In the genomic region with DNA sequence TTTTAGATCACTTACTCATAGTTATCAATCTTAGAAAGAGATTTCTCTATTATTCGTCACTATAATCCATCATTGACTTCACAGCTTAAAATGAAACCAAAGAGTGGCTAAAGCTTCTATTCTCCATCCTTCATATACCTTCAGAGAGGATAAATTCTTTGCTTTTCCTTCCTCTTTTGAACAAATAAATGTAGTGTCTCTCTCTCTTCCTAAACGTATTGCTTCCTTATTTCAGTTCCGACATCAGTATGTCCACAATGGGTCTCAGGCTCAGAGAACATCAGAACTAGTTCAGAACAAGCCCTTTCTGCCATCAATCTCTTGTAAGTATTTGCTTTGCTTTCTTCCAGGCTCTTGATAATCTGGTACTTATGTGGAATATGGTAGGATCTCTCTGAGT, we compare ENCODE assay signal across 21 mouse cellular contexts. TPM values are rescaled to one million over a fixed set of nuclear protein-coding genes. Genes with fewer than 3 reads are reported as not detected.
DNase-seq lines count a peak whose midpoint lies in the region; ATAC-seq lines count a peak whose summit lies in the region.
"Had no signal": no experiment of that assay in that cellular context is flagged by ENCODE, and none has a peak within 500 bp of the region (broad histone marks: within the 10 kb centered on the region; RNA-seq: fewer than 3 reads in every experiment).

No protein-coding gene starts in this region.

- no peak overlapping the region for H3K4me2 ChIP-seq in midbrain, embryonic 11.5 days
- H3K4me2 ChIP-seq: embryonic facial prominence, embryonic 12.5 days had no signal

- H3K4me3 ChIP-seq in midbrain, embryonic 11.5 days (ENCODE audit: low read depth, low read length): no peak overlapping the region
- H3K4me3 ChIP-seq: embryonic facial prominence, embryonic 10.5 days; embryonic facial prominence, embryonic 12.5 days had no signal

- ATAC-seq in granulocyte monocyte progenitor cell, adult 5-6 weeks (replicated peaks; ENCODE audit: poor library complexity, severe bottlenecking): peak; percentile 55
- peak; percentile 44 for ATAC-seq in megakaryocyte progenitor cell, adult 5-6 weeks (replicated peaks; ENCODE audit: poor library complexity)
- no peak for ATAC-seq in midbrain, embryonic 11.5 days (ENCODE audit: low FRiP score)
- ATAC-seq: forebrain, embryonic 14.5 days; forebrain, embryonic 16.5 days had no signal

- 85% methylated on average over 3 of the region's 3 CpGs for WGBS in midbrain, embryonic 11.5 days

- no peak overlapping the region for H3K27ac ChIP-seq in midbrain, embryonic 11.5 days (ENCODE audit: low read depth, low read length)
- H3K27ac ChIP-seq: embryonic facial prominence, embryonic 10.5 days; embryonic facial prominence, embryonic 12.5 days had no signal

- H3K27me3 ChIP-seq in splenic B cell, adult 2 months (ENCODE audit: control insufficient read depth, insufficient read depth, low read length, poor library complexity, severe bottlenecking): no peaks in the 10 kb centered on the region
- no peaks in the 10 kb centered on the region for H3K27me3 ChIP-seq in midbrain, embryonic 11.5 days (ENCODE audit: control insufficient read depth, insufficient read depth, low read length)
- H3K27me3 ChIP-seq: embryonic facial prominence, embryonic 12.5 days had no signal

- no peaks in the 10 kb centered on the region for H3K9me3 ChIP-seq in midbrain, embryonic 11.5 days (ENCODE audit: control insufficient read depth, low read length)
- H3K9me3 ChIP-seq: embryonic facial prominence, embryonic 10.5 days; embryonic facial prominence, embryonic 12.5 days had no signal

- DNase-seq in A20 (ENCODE audit: low read depth, low spot score): peak; percentile 14
- peak; percentile 49 for DNase-seq in splenic B cell, adult 2 months (ENCODE audit: low read depth, low spot score)
- no peak for DNase-seq in left cerebral cortex, adult 18-20 months (ENCODE audit: low spot score in 2 of 2)
- no peak for DNase-seq in right cerebral cortex, postnatal 14 days
- no peak for DNase-seq in midbrain, embryonic 11.5 days (ENCODE audit: low spot score, missing footprints)
- DNase-seq: adrenal gland, adult 2 months; adrenal gland, postnatal 10 days; adrenal gland, postnatal 25 days; cerebellum, adult 11 months; cerebellum, adult 18-20 months; cerebellum, adult 8-10 months; cerebellum, adult 9-11 months; cerebellum, postnatal 14 days; cerebellum, postnatal 36 days had no signal

- no peaks in the 10 kb centered on the region for H3K4me1 ChIP-seq in midbrain, embryonic 11.5 days (ENCODE audit: control insufficient read depth, insufficient read depth, low read length)
- H3K4me1 ChIP-seq: embryonic facial prominence, embryonic 10.5 days; embryonic facial prominence, embryonic 12.5 days had no signal

- H3K36me3 ChIP-seq in splenic B cell, adult 2 months (ENCODE audit: control insufficient read depth, insufficient read depth, low read length, poor library complexity, severe bottlenecking): no peaks in the 10 kb centered on the region
- H3K36me3 ChIP-seq in midbrain, embryonic 11.5 days (ENCODE audit: control insufficient read depth, insufficient read depth, low read length): no peaks in the 10 kb centered on the region
- H3K36me3 ChIP-seq: embryonic facial prominence, embryonic 10.5 days; embryonic facial prominence, embryonic 12.5 days had no signal

- no peak overlapping the region for H3K9ac ChIP-seq in midbrain, embryonic 11.5 days (ENCODE audit: low read length)
- H3K9ac ChIP-seq: embryonic facial prominence, embryonic 12.5 days had no signal

RNA-seq across cellular contexts. Expression of gene Alcam, which starts 40.2 kb away (rescaled TPM):
- 10.9 and 28.9 TPM in 2 replicates for total RNA-seq in granulocyte monocyte progenitor cell, adult 5-6 weeks (2014; fragmentation: Nextera tagmentation)
- total RNA-seq in granulocyte monocyte progenitor cell, adult 5-6 weeks (2017): 45.0 and 45.8 TPM in 2 replicates
- total RNA-seq in megakaryocyte progenitor cell, adult 5-6 weeks (2015): 26.3 and 28.2 TPM in 2 replicates
- 34.3 and 34.4 TPM in 2 replicates for total RNA-seq in megakaryocyte progenitor cell, adult 5-6 weeks (2017)
- 100 to 1,000 TPM; 167 to 171 TPM for total RNA-seq in left cerebral cortex, adult 18-20 months (2021)
- 44.2 and 51.5 TPM in 2 replicates for polyA plus RNA-seq in midbrain, embryonic 11.5 days (2014; fragmentation: Nextera tagmentation; extraction: Ambion mirVana)
- total RNA-seq: MEL had no signal

Comparison
In these comparisons a context has a peak if more than half of its experiments do, and no peak if none do; other contexts are left out.
1. DNase-seq: peak in A20 (single experiment) and splenic B cell, adult 2 months (single experiment); none in left cerebral cortex, adult 18-20 months (0 of 2), right cerebral cortex, postnatal 14 days (single experiment) and midbrain, embryonic 11.5 days (single experiment).